Mouse (Mus musculus) forebrain, embryonic 11.5 days (tissue): Measurements from ENCODE around the gene Kat14. TPM values are rescaled to one million over a fixed set of nuclear protein-coding genes. Genes with fewer than 3 reads are reported as not detected.

Experiments used
- ATAC-seq: fragments of 200-750 bp; cut with Nextera tagmentation; replicated peaks from 2 replicates; pipeline ENCODE4 v1.8.0; 2017; ENCODE audit warnings: moderate TSS enrichment; ENCODE audit not compliant: low FRiP score
- DNase-seq: peaks from one replicate; pipeline ENCODE4 v3.0.0-alpha.2; 2017; ENCODE audit warnings: low spot score
- H3K27ac ChIP-seq: fragments of 300-500 bp; sonication (generic); 2 replicates; pipeline ENCODE4 v1.5.1; 2014; ENCODE audit warnings: low read depth, low read length
- H3K27me3 ChIP-seq: fragments of 300-500 bp; sonication (generic); 2 replicates; pipeline ENCODE4 v1.6.1; 2014; ENCODE audit warnings: mild to moderate bottlenecking, low read length, mixed read lengths; ENCODE audit not compliant: control insufficient read depth, insufficient read depth
- H3K36me3 ChIP-seq: fragments of 300-500 bp; sonication (generic); 2 replicates; pipeline ENCODE4 v1.6.1; 2014; ENCODE audit warnings: mild to moderate bottlenecking, low read length, moderate library complexity, mixed read lengths; ENCODE audit not compliant: control insufficient read depth, insufficient read depth
- H3K4me1 ChIP-seq: fragments of 300-500 bp; sonication (generic); replicated peaks from 2 replicates; pipeline ENCODE4 v1.6.1; 2014; ENCODE audit warnings: low read length, mixed read lengths; ENCODE audit not compliant: control insufficient read depth, insufficient read depth
- H3K4me2 ChIP-seq: fragments of 300-500 bp; sonication (generic); 2 replicates; pipeline ENCODE4 v1.6.1; 2014; ENCODE audit warnings: low read depth, mild to moderate bottlenecking, low read length, moderate library complexity, mixed read lengths; ENCODE audit not compliant: severe bottlenecking
- H3K4me3 ChIP-seq: fragments of 300-500 bp; sonication (generic); 2 replicates; pipeline ENCODE4 v1.5.1; 2014; ENCODE audit warnings: low read depth, low read length
- H3K9ac ChIP-seq: fragments of 300-500 bp; sonication (generic); 2 replicates; pipeline ENCODE4 v1.6.1; 2014; ENCODE audit warnings: low read length
- H3K9me3 ChIP-seq: fragments of 300-500 bp; sonication (generic); 2 replicates; pipeline ENCODE4 v1.6.1; 2016; ENCODE audit warnings: low read length, mixed read lengths; ENCODE audit not compliant: control insufficient read depth
- WGBS: fragments of 180-500 bp; shearing (Covaris S2); extraction: QIAGEN DNeasy Blood & Tissue Kit; methylation state at CpG from one replicate; pipeline ENCODE4 v1.1.7; 2014; 5-methylcytosine and 5-hydroxymethylcytosine counted together
- polyA plus RNA-seq: library from polyadenylated mRNA; unstranded; fragments of >200 nt; fragmentation: Nextera tagmentation; extraction: Ambion mirVana; gene quantifications from 2 replicates; pipeline ENCODE4 v1.2.1, GENCODE M21; 2014

Gene Kat14
- polyA plus RNA-seq, 1 experiment from 2014 or later, result 44.9 TPM

DNA sequence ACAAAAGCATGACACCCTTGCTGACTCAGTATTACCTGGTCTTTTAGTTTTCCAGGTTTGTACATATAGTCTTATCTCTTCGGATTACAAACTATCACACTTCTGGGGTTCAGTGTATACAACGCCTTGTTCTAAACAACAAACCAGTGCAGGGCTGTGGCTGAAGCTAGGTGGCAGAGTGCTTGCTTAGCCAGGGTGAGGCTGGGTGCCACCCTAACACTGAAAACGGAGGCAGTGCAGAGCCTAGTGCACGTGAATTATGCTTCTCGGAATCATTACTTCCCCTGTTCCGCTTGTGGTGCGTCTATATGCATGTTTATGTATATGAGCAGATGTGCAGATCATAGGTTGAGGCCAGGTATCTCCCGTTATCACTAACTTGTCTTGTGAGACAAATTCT lies 59.9 kb downstream of the Kat14 start:
- Histone ChIP-seq H3K9me3 (no peaks in the 10 kb centered on the region), H3K4me2 (no peak overlapping the region), H3K9ac (no peak overlapping the region), H3K4me1 (no peaks in the 10 kb centered on the region), H3K4me3 (no peak overlapping the region), H3K27ac (no peak overlapping the region), H3K27me3 (no peaks in the 10 kb centered on the region), H3K36me3 (no peaks in the 10 kb centered on the region)
- DNase-seq (no peak), ATAC-seq (no peak)
- WGBS, result 88% methylated on average over 8 of the region's 8 CpGs

GRCm38 (mm10) chr2:144429171-144429570 lies 60.4 kb downstream of the Kat14 start:
- DNase-seq (no peak), ATAC-seq (no peak)
- WGBS, result 90% methylated on average over 7 of the region's 7 CpGs
- H3K27ac ChIP-seq, result no peak overlapping the region
- no peak overlapping the region for H3K4me3 ChIP-seq
- no peaks in the 10 kb centered on the region for H3K27me3 ChIP-seq
- no peaks in the 10 kb centered on the region for H3K36me3 ChIP-seq
- H3K9ac ChIP-seq, result no peak overlapping the region
- H3K4me1 ChIP-seq, result no peaks in the 10 kb centered on the region
- no peak overlapping the region for H3K4me2 ChIP-seq
- no peaks in the 10 kb centered on the region for H3K9me3 ChIP-seq

DNA sequence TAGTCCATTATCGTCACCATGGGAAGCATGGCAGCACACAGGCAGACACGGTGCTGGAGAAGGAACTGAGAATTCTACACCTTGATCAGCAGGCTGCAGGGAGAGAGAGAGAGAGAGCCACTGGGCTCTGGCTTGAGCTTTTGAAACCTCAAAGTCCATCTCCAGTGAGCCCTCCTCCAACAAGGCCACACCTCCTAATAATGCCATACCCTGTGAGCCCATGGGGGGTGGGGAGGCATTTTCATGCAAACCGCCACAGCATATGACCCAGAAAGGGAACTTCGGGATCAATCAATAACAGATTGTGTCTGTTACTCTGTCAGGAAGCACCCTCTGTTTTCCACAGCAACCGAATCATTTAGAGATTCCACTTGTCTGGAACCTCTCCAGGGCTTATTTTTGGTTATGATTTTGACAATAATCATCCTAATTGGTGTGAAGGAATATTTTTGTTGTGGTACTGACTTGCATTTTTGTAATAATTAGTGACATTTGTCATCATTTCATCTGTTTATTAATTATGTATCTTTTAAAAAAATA lies 62.6 kb downstream of the Kat14 start:
- Histone ChIP-seq H3K36me3 (no peaks in the 10 kb centered on the region), H3K4me3 (no peak overlapping the region), H3K9me3 (no peaks in the 10 kb centered on the region), H3K9ac (no peak overlapping the region), H3K27ac (no peak overlapping the region), H3K4me2 (no peak overlapping the region), H3K4me1 (no peaks in the 10 kb centered on the region), H3K27me3 (no peaks in the 10 kb centered on the region)
- 77% methylated on average over 5 of the region's 5 CpGs for WGBS
- ATAC-seq, result no peak
- DNase-seq, result no peak

GRCm38 (mm10) chr2:144435679-144436078 lies 66.9 kb downstream of the Kat14 start:
- ATAC-seq (no peak), DNase-seq (no peak)
- 90% methylated on average over 10 of the region's 10 CpGs for WGBS

GRCm38 (mm10) chr2:144438424-144438823 lies 69.6 kb downstream of the Kat14 start:
- no peak for ATAC-seq
- no peaks in the 10 kb centered on the region for H3K4me1 ChIP-seq
- WGBS, result 64% methylated on average over 4 of the region's 4 CpGs

More at GRCm38 (mm10) chr2:144435679-144436078, 66.9 kb downstream of the Kat14 start:
- no peak overlapping the region for H3K4me2 ChIP-seq
- H3K27ac ChIP-seq, result no peak overlapping the region
- H3K9me3 ChIP-seq, result no peaks in the 10 kb centered on the region
- no peaks in the 10 kb centered on the region for H3K36me3 ChIP-seq
- H3K27me3 ChIP-seq, result no peaks in the 10 kb centered on the region
- no peak overlapping the region for H3K9ac ChIP-seq
- H3K4me1 ChIP-seq, result no peaks in the 10 kb centered on the region
- H3K4me3 ChIP-seq, result no peak overlapping the region

GRCm38 (mm10) chr2:144439191-144439700 lies 70.5 kb downstream of the Kat14 start:
- no peak overlapping the region for H3K4me2 ChIP-seq
- no peak overlapping the region for H3K27ac ChIP-seq
- ATAC-seq (no peak), DNase-seq (no peak)
- no peaks in the 10 kb centered on the region for H3K4me1 ChIP-seq
- WGBS, result 71% methylated on average over 3 of the region's 3 CpGs
- H3K36me3 ChIP-seq, result no peaks in the 10 kb centered on the region
- H3K27me3 ChIP-seq, result no peaks in the 10 kb centered on the region
- H3K9ac ChIP-seq, result no peak overlapping the region
- H3K9me3 ChIP-seq, result no peaks in the 10 kb centered on the region
- no peak overlapping the region for H3K4me3 ChIP-seq

More at GRCm38 (mm10) chr2:144438424-144438823, 69.6 kb downstream of the Kat14 start:
- Histone ChIP-seq H3K4me2 (no peak overlapping the region), H3K4me3 (no peak overlapping the region), H3K36me3 (no peaks in the 10 kb centered on the region), H3K9me3 (no peaks in the 10 kb centered on the region), H3K27ac (no peak overlapping the region), H3K27me3 (no peaks in the 10 kb centered on the region), H3K9ac (no peak overlapping the region)
- DNase-seq, result no peak

GRCm38 (mm10) chr2:144441386-144441915 lies 72.7 kb downstream of the Kat14 start:
- Histone ChIP-seq H3K27me3 (no peaks in the 10 kb centered on the region), H3K36me3 (no peaks in the 10 kb centered on the region), H3K4me3 (no peak overlapping the region), H3K9ac (no peak overlapping the region), H3K4me2 (no peak overlapping the region), H3K4me1 (no peaks in the 10 kb centered on the region), H3K27ac (no peak overlapping the region), H3K9me3 (no peaks in the 10 kb centered on the region)
- 94% methylated on average over 11 of the region's 11 CpGs for WGBS
- ATAC-seq (no peak), DNase-seq (no peak)

GRCm38 (mm10) chr2:144446360-144446999 lies 77.7 kb downstream of the Kat14 start:
- H3K36me3 ChIP-seq, result no peaks in the 10 kb centered on the region
- ATAC-seq (no peak), DNase-seq (no peak)
- H3K27ac ChIP-seq, result no peak overlapping the region
- no peaks in the 10 kb centered on the region for H3K4me1 ChIP-seq
- H3K9me3 ChIP-seq, result no peaks in the 10 kb centered on the region
- H3K4me2 ChIP-seq, result no peak overlapping the region
- H3K9ac ChIP-seq, result no peak overlapping the region
- H3K4me3 ChIP-seq, result no peak overlapping the region
- WGBS, result 81% methylated on average over 7 of the region's 7 CpGs
- H3K27me3 ChIP-seq, result no peaks in the 10 kb centered on the region

DNA sequence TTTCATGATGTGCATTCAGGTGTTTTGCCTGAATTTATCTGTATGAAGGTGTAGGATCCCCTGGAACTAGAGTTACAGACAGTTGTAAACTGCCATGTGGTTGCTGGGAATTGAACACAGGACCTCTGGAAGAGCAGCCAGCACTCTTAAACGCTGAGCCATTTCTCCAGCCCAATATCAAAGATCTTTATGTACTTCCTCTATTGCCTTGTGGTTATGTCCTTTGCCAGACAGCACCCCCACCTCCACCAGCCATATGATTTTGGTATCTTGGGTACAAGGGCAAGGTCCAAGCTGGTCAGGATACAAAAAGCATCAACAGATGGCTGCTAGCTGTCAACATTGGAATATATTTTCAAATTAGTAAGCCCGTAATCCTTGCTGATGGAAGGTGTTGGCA lies 81.6 kb downstream of the Kat14 start:
- WGBS, result 80% methylated on average over 2 of the region's 2 CpGs
- no peak for ATAC-seq
- H3K9ac ChIP-seq, result no peak overlapping the region

More for the DNA sequence above, 81.6 kb downstream of the Kat14 start:
- H3K36me3 ChIP-seq, result no peaks in the 10 kb centered on the region
- DNase-seq, result no peak
- no peak overlapping the region for H3K27ac ChIP-seq
- no peaks in the 10 kb centered on the region for H3K9me3 ChIP-seq
- H3K4me2 ChIP-seq, result no peak overlapping the region
- no peaks in the 10 kb centered on the region for H3K4me1 ChIP-seq
- H3K4me3 ChIP-seq, result no peak overlapping the region
- no peaks in the 10 kb centered on the region for H3K27me3 ChIP-seq
